Comparison of ENCODE assay signal across 14 mouse cellular contexts in the genomic region with DNA sequence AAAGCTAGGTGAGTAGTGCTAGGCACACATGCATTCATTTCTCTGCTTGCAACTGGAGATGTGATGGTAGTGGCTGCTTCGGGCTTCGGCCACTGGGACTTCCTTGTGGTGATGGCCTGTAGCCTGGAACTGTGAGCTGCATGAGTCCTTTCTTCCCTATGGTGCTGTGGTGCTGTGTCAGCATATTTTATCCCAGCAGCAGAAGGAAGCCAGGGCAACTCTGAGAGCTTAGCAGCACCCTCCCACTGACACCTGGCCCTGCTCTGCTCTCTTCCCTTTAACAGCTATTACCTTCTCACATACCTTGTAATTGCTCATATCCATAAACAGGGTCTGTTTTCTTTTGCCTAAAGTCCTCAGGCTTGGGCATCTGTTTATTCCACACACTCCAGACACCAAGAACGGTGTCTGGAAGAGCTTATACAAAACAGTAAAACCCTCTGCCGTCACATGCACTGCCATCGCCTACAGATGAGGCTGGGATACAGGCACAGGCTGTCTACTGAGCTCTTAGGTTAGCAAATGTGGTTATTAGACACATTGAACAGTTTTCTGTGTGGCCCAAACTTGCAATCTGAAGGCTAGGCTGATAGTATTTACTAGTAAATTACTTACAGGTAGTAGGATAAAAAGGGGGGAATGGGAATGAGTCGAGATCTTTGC.
"Had no signal": no experiment of that assay in that cellular context is flagged by ENCODE, and none has a peak within 500 bp of the region (broad histone marks: within the 10 kb centered on the region; RNA-seq: fewer than 3 reads in every experiment).

No protein-coding gene starts in this region.

- H3K4me3 ChIP-seq: kidney, embryonic 15.5 days; liver, embryonic 13.5 days; midbrain, embryonic 12.5 days; myocyte; neural tube, embryonic 13.5 days had no signal

- H3K27ac ChIP-seq: kidney, embryonic 15.5 days; liver, embryonic 13.5 days; midbrain, embryonic 12.5 days; neural tube, embryonic 13.5 days had no signal

- ATAC-seq: intestine, postnatal 0 days; midbrain, embryonic 16.5 days had no signal

- DNase-seq: kidney, postnatal 10 days; liver, embryonic 13.5 days; lung, adult 2 months; lung, postnatal 14 days; lung, postnatal 4 days; retina, postnatal 1 day; thymus, adult 18-20 months; thymus, postnatal 4 days had no signal
